Mouse (Mus musculus) pancreas, adult 10 weeks (tissue): Measurements from ENCODE around the gene Usp21. TPM values are rescaled to one million over a fixed set of nuclear protein-coding genes. Genes with fewer than 3 reads are reported as not detected.

Experiments
- polyA plus RNA-seq: library from polyadenylated mRNA; stranded (reverse); fragments of 350-450 nt; fragmentation: Illumina TruSeq; extraction: RNeasy Lipid Tissue Mini Kit (QIAGEN cat#74804); gene quantifications from one replicate; pipeline ENCODE4 v1.2.3, GENCODE M21; 2015; ENCODE audit warnings: low read depth, low replicate concordance; ENCODE audit not compliant: insufficient read depth

Gene Usp21
- polyA plus RNA-seq, result 16.4 TPM

DNA sequence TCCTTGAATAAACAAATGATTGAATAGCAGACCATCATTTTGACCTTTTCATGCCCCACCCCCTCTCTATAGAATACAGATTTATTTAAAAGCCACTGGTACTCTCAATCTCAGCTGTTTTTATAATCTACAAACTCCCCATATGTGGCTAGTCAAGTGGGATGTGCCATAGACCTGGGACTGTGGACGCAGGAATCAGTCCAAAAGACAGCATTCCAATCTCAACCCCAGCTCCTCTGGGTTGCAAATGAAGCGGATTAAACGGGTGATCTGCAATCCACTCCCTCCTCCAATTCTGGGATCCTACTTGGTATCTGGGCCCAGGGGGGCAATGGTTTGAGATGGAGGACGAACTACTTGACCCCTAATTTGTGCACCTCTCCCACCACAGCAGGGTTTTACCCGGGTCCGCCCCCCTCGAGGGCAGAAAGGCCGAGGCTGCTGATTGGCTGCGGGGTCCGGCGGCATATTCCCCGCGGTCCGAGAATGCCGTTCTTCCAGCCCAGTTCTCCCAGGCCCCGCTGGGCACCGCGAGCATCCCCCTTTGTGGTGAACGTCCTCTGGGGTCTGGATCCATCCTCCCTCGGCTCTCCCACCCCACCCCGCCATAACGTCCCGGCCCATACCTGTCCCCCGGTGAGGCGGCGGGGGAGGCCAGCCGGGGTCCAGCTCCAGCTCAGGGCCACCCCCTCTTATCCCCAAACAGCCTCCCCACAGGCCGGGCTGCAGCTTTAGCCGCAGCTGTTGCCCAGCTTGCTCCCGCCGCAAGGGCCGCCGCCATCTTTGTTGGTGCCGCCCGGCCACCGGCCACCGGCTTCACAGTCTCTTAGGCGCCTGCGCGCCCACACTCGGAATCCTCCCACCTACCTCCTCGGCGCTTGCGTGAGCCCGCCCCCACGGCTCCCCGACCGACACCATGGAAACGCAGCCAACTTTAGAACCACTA, at the start of gene Usp21:
Gene Usp21, minus strand, starts transcription at position 856 of the 946 bp plus-strand sequence.

GRCm38 (mm10) chr1:171328839-171329432, 41.1 kb upstream of the Usp21 start, which contains the start of gene Dedd:
Gene Dedd, plus strand, starts transcription at chr1:171329145.

DNA sequence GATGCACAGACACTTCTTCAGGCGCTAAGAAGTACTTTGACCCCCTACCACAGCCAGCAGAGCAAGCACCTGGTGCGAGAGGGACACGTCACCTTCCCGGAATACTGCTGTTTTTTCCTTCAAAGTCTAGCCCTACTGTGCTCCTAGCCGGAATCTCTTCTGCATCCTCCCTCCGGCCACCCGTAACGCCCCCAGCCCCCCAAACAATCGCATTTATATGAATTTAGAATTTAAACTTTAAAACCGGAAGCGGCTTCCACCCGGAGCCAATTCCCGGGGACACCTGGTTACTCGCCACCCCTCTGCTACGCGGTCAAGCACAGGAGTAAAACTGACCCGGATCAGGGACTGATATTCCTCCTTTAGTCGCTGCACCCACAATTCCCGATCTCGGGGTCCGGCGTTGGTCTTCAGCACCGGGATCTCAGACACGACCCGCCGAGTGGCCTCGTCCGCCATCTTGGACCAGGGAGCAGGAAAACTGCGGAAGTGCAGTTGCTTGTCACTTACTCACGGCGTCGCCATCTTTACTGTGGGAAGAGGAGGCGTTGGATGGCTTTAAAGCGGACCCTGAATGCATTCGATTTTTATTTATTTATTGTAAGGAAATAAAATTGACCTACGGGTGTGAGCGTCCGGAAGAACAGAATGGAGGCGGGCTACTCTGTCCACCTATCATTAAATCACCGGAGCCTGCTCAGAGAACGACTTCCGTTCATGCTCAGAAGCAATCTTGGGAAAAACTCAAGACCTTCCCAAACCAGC, 6.7 kb upstream of the Usp21 start, which contains the start of gene Ufc1:
Gene Ufc1, minus strand, starts transcription at position 727 of the 765 bp plus-strand sequence.

DNA sequence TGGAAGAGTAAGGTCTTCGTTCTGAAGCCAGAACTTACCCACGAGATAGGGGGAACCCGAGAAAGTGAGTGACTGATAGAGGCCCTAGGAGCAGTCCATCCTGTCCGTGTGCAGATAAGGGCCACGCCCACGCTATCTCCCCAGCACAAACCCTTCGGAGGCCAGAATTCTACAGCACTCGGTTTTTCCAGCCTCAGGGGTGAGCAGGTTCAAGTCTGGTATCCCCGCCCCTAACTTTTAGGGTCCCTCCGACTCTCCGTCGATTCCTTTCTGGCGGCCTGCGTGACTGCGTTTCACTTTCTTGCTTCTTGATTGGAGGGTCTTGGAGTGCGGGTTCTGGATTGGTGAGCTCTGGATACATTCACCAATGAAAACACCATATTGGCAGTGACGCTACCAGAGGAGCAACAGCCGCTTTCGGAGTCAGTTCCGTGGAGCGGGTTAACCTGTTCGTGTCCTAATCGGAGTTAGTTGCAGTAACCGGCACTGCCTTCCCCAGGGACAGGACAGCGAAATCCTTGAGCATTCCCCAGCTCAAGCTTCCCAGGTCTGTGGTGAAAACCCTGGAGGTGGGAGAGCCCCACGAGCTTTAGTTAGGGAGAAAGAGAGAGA, 6.8 kb downstream of the Usp21 start, which contains the start of gene Ppox:
Gene Ppox, minus strand, starts transcription at position 271 of the 612 bp plus-strand sequence.

DNA sequence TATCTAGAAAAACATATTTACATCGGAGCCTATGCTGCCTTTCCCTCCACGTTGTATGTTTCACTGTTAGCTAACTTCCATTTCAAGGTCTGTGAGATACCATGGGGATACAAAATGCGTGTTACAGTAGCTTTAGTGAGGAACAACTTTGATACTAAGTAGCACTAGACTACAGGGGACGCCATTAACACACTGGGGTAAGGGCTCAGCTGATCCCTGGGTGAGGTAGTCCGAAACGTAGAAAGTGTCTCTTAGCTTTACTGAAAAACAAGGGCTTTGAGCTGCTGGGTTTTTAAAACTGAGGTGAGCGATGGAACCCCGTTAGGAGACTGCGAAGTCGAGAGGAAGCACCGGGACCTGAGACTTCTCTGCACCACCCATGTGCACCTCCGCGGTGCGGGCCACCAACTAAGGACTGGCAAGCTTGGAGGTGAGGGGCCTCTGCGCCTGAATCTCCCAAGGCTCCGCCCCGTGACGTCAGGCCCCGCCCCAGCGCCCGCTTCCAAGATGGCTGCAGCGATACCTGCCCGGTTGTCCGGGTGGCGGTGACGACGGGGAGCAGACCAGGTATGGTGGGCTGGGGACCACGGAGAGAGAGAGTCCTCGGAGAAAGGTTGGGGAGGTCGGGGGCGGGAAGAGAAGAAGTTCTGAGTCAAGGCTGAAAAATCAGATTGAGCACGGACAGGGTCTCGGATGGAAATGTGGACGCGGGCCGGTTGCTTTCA, 17.8 kb downstream of the Usp21 start, which contains the start of gene B4galt3:
Gene B4galt3, plus strand, starts transcription at position 481 of the 725 bp plus-strand sequence.

GRCm38 (mm10) chr1:171250680-171251593, 36.9 kb downstream of the Usp21 start, which contains the start of gene Ndufs2:
Gene Ndufs2, minus strand, starts transcription at chr1:171251388.

GRCm38 (mm10) chr1:171249913-171250600, 37.7 kb downstream of the Usp21 start, which contains the start of gene Adamts4:
Gene Adamts4, plus strand, starts transcription at chr1:171250421.

GRCm38 (mm10) chr1:171234126-171234525, 53.7 kb downstream of the Usp21 start, which contains the start of gene Fcer1g:
Gene Fcer1g, minus strand, starts transcription at chr1:171234365.

Other genes starting within 250 kb of the Usp21 start
- 10.0 TPM for gene Fcgr3, start 223.1 kb downstream of the Usp21 start, polyA plus RNA-seq
- gene Cfap126, start 174.1 kb downstream of the Usp21 start, polyA plus RNA-seq, result 1.6 TPM
- gene Sdhc, start 137.4 kb downstream of the Usp21 start, polyA plus RNA-seq, result 17.8 TPM
- gene Mpz, start 137.3 kb downstream of the Usp21 start, polyA plus RNA-seq, result 1.4 TPM
- 10.0 TPM for gene Pcp4l1, start 91.7 kb downstream of the Usp21 start, polyA plus RNA-seq
- gene Nr1i3, start 74.0 kb downstream of the Usp21 start, polyA plus RNA-seq, result not detected
- 19.5 TPM for gene Tomm40l, start 65.5 kb downstream of the Usp21 start, polyA plus RNA-seq
- gene Apoa2, start 62.9 kb downstream of the Usp21 start, polyA plus RNA-seq, result not detected
- gene Fcer1g, start 53.6 kb downstream of the Usp21 start, polyA plus RNA-seq, result 14.0 TPM
- gene Adamts4, start 37.6 kb downstream of the Usp21 start, polyA plus RNA-seq, result 0.94 TPM
- gene Ndufs2, start 36.6 kb downstream of the Usp21 start, polyA plus RNA-seq, result 77.8 TPM
- 14.4 TPM for gene B4galt3, start 17.7 kb downstream of the Usp21 start, polyA plus RNA-seq
- 18.2 TPM for gene Ppox, start 6.8 kb downstream of the Usp21 start, polyA plus RNA-seq
- gene Ufc1, start 7.0 kb upstream of the Usp21 start, polyA plus RNA-seq, result 42.1 TPM
- gene Dedd, start 41.2 kb upstream of the Usp21 start, polyA plus RNA-seq, result 12.2 TPM
- gene Nit1, start 57.7 kb upstream of the Usp21 start, polyA plus RNA-seq, result 13.2 TPM
- gene Pfdn2, start 57.7 kb upstream of the Usp21 start, polyA plus RNA-seq, result 9.1 TPM
- not detected for gene Klhdc9, start 72.8 kb upstream of the Usp21 start, polyA plus RNA-seq
- 0.87 TPM for gene Nectin4, start 82.1 kb upstream of the Usp21 start, polyA plus RNA-seq
- 1.7 TPM for gene Arhgap30, start 101.0 kb upstream of the Usp21 start, polyA plus RNA-seq
- gene Usf1, start 123.3 kb upstream of the Usp21 start, polyA plus RNA-seq, result 36.3 TPM
- gene Tstd1, start 130.9 kb upstream of the Usp21 start, polyA plus RNA-seq, result 12.7 TPM
- gene F11r, start 149.5 kb upstream of the Usp21 start, polyA plus RNA-seq, result 23.8 TPM
- gene Alyref2, start 215.5 kb upstream of the Usp21 start, polyA plus RNA-seq, result 1.1 TPM
- not detected for gene Itln1, start 247.3 kb upstream of the Usp21 start, polyA plus RNA-seq